Mouse (Mus musculus) embryonic facial prominence, embryonic 14.5 days (tissue): Measurements from ENCODE around the gene Lrrc31. TPM values are rescaled to one million over a fixed set of nuclear protein-coding genes. Genes with fewer than 3 reads are reported as not detected.
"Not testable (repeated sequence)": the region's sequence is repeated elsewhere in the genome, so short reads cannot be mapped to it uniquely, and the experiment has no call there.

ENCODE experiments used
- ATAC-seq: fragments of 200-750 bp; cut with Nextera tagmentation; 2 replicates; pipeline ENCODE4 v1.8.0; 2017; ENCODE audit warnings: low read depth, moderate number of reproducible peaks, moderate TSS enrichment
- DNase-seq: peaks from one replicate; pipeline ENCODE4 v3.0.0-alpha.2; 2015; ENCODE audit warnings: low spot score
- H3K27ac ChIP-seq: fragments of 300-500 bp; sonication (generic); replicated peaks from 2 replicates; pipeline ENCODE4 v1.5.1; 2014; ENCODE audit warnings: low read depth, mild to moderate bottlenecking, low read length, moderate library complexity
- H3K27me3 ChIP-seq: fragments of 300-500 bp; sonication (generic); replicated peaks from 2 replicates; pipeline ENCODE4 v1.6.1; 2014; ENCODE audit warnings: low read length; ENCODE audit not compliant: control insufficient read depth, insufficient read depth
- H3K36me3 ChIP-seq: fragments of 300-500 bp; sonication (generic); 2 replicates; pipeline ENCODE4 v1.6.1; 2014; ENCODE audit warnings: low read length, mixed read lengths; ENCODE audit not compliant: control insufficient read depth, insufficient read depth
- H3K4me1 ChIP-seq: fragments of 300-500 bp; sonication (generic); 2 replicates; pipeline ENCODE4 v1.6.1; 2014; ENCODE audit warnings: antibody characterized with exemption, low read length; ENCODE audit not compliant: control insufficient read depth, insufficient read depth
- H3K4me2 ChIP-seq: fragments of 300-500 bp; sonication (generic); 2 replicates; pipeline ENCODE4 v1.6.1; 2014; ENCODE audit warnings: low read depth, mild to moderate bottlenecking, low read length, moderate library complexity, mixed read lengths
- H3K4me3 ChIP-seq: fragments of 300-500 bp; sonication (generic); 2 replicates; pipeline ENCODE4 v1.5.1; 2014; ENCODE audit warnings: low read depth, mild to moderate bottlenecking, low read length
- H3K9ac ChIP-seq: fragments of 300-500 bp; sonication (generic); 2 replicates; pipeline ENCODE4 v1.6.1; 2014; ENCODE audit warnings: low read depth, mild to moderate bottlenecking, low read length, moderate library complexity, mixed read lengths
- H3K9me3 ChIP-seq: fragments of 300-500 bp; sonication (generic); 2 replicates; pipeline ENCODE4 v1.6.1; 2016; ENCODE audit warnings: low read length; ENCODE audit not compliant: control insufficient read depth
- WGBS: fragments of 180-500 bp; shearing (Covaris S2); extraction: QIAGEN DNeasy Blood & Tissue Kit; methylation state at CpG from one replicate; pipeline ENCODE4 v1.1.7; 2014; 5-methylcytosine and 5-hydroxymethylcytosine counted together
- polyA plus RNA-seq: library from polyadenylated mRNA; unstranded; fragments of >200 nt; fragmentation: Nextera tagmentation; extraction: Ambion mirVana; gene quantifications from 2 replicates; pipeline ENCODE4 v1.2.1, GENCODE M21; 2014

Gene Lrrc31
- polyA plus RNA-seq = 0.54 and 0.85 TPM in 2 replicates

DNA sequence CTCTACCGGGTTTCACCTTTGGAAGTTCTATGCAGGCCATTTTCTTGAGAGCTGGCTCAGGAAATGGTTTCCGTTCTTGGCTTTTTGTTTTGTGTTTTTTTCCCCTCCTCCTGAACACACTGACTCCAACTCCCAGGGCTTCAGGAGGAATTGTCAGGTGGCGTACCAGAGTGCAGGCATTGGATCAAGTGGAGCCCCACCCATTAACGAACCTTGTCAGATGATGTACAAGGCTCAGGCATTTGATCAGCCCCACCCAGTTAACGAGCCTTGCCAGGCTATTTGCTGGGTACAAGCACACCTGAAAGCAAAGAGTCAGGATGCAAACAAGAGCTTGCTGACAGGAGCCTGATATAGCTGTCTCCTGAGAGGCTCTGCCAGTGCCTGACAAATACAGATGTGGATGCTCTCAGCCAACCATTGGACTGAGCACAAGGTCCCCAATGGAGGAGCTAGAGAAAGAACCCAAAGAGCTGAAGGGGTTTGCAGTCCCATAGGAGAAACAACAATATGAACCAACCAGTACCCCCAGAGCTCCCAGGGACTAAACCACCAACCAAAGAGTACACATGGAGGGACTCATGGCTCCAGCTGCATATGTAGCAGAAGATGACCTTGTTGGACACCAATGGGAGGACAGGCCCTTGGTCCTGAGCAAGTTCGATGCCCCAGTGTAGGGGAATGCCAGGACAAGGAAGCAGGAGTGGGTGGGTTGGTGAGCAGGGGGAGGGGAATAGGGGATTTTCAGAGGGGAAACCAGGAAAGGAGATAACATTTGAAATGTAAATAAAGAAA is at the start of gene Lrrc31:
Gene Lrrc31, minus strand, starts transcription at position 133 of the 795 bp plus-strand sequence.
- not testable (repeated sequence) for H3K4me1 ChIP-seq, H3K4me2 ChIP-seq, H3K9me3 ChIP-seq, ATAC-seq, H3K36me3 ChIP-seq, DNase-seq, H3K27ac ChIP-seq, H3K4me3 ChIP-seq, H3K27me3 ChIP-seq, H3K9ac ChIP-seq
- WGBS = 81% methylated on average over 6 of the region's 6 CpGs

DNA sequence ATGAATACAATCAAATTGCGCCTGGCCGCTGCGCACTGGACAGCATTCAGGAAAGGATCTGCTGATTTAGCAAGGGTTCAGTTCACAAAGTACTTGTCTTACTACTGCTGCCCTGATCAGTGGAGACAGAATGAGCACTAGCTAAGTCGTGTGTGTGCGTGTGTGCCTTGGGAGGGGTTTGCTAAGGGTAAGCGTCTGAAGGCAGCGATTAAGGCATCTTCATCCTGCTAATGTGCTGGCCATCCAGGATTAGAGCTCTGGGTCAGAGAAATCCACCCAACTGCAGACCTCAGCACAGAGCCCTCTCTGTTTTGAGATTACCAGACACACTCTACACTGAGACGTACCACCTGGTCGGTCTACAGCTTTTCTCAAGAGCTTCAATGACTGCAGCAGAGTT is 48.7 kb upstream of the Lrrc31 start:
- 79% methylated on average over 9 of the region's 9 CpGs for WGBS
- Histone ChIP-seq H3K4me3 (no peak overlapping the region), H3K36me3 (no peaks in the 10 kb centered on the region), H3K27me3 (no peaks in the 10 kb centered on the region), H3K4me1 (no peaks in the 10 kb centered on the region), H3K9ac (no peak overlapping the region), H3K4me2 (no peak overlapping the region), H3K9me3 (0 out of 2 replicates have a peak, but pooled peaks cover 5% of the 10 kb centered on the region), H3K27ac (no peak overlapping the region)
- ATAC-seq (no peak), DNase-seq (no peak)

DNA sequence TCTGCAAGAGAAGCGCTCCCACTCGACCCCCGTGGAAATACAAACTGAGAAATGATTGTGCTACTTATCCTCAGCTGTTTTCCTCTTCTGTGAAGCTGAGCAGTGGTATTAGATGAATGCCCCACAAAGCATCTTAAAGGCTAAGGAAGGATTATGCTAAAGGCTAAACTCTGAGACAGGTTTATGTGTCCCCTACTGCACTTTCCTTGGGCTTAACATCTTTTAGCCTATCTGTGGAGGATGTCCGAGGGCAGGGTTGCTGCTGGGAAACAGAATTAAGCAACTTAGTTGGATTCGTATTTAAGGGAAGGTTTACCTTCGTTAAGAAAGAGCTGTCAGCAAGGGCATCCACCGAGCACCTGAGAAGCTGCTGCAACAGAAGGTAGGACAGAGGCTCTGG is 46.4 kb upstream of the Lrrc31 start, which contains the start of gene Samd7:
Gene Samd7, plus strand, starts transcription at position 288 of the 400 bp plus-strand sequence.
- WGBS = 73% methylated on average over 7 of the region's 7 CpGs

DNA sequence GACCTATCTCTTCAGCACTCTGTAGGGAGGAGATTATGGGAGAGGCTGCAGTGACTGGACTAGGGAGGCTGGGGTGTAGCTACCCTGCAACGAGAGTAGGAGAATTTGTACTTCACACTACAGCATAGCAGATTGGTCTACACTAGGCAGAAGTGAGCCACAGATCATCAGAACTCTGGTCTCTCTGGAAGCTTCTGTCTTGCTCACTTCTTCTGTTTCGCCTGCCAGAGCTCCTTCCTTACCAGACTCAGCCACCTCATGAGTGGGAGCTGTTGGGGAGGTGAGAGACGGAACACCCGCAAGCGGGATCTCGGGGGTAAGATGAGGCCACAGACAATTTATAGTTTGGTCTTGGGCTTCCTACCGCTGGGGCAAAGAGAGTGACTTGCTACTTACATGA is 43.2 kb upstream of the Lrrc31 start:
- Histone ChIP-seq H3K9me3 (0 out of 2 replicates have a peak, but pooled peaks cover 5% of the 10 kb centered on the region), H3K36me3 (no peaks in the 10 kb centered on the region), H3K4me2 (no peak overlapping the region), H3K4me1 (no peaks in the 10 kb centered on the region), H3K27me3 (no peaks in the 10 kb centered on the region), H3K4me3 (no peak overlapping the region), H3K9ac (no peak overlapping the region), H3K27ac (no peak overlapping the region)
- no peak for ATAC-seq
- WGBS = 87% methylated on average over 7 of the region's 7 CpGs
- DNase-seq = no peak

More for the DNA sequence above, 46.4 kb upstream of the Lrrc31 start, which contains the start of gene Samd7:
- Histone ChIP-seq H3K4me1 (no peaks in the 10 kb centered on the region), H3K27me3 (no peaks in the 10 kb centered on the region), H3K9me3 (0 out of 2 replicates have a peak, but pooled peaks cover 5% of the 10 kb centered on the region), H3K36me3 (no peaks in the 10 kb centered on the region), H3K4me3 (no peak within 1 kb of the TSS), H3K27ac (no peak within 1 kb of the TSS), H3K9ac (no peak within 1 kb of the TSS), H3K4me2 (no peak within 1 kb of the TSS)
- DNase-seq = no peak
- no peak for ATAC-seq

DNA sequence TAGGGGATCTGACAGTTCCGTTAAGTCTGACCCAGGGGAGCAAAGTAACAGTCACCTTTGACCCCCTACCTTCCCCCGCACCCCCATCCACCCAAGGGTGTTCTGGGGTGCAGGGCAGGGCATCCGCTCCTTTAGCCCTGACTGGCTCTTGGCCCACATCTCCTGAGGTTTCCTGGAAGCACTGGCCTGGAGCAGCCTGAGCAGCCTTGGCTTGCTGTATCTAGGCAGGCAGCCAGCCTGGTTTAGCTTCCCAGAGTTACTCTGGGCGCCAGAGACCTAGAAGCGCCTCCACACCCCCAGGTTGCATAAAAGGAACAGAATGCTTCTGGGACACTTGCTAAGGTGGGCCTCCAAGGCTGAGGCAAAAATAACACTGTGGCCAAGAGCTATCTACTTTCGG is 41.7 kb upstream of the Lrrc31 start:
- Histone ChIP-seq H3K4me1 (peaks cover 8% of the 10 kb centered on the region; the same call in 1 of the 2 replicates), H3K36me3 (no peaks in the 10 kb centered on the region), H3K9me3 (0 out of 2 replicates have a peak, but pooled peaks cover 5% of the 10 kb centered on the region), H3K27ac (no peak overlapping the region), H3K27me3 (no peaks in the 10 kb centered on the region), H3K4me2 (no peak overlapping the region), H3K9ac (no peak overlapping the region), H3K4me3 (no peak overlapping the region)
- peak; percentile 25 for DNase-seq
- 86% methylated on average over 6 of the region's 6 CpGs for whole genome bisulfite sequencing
- ATAC-seq = no peak

DNA sequence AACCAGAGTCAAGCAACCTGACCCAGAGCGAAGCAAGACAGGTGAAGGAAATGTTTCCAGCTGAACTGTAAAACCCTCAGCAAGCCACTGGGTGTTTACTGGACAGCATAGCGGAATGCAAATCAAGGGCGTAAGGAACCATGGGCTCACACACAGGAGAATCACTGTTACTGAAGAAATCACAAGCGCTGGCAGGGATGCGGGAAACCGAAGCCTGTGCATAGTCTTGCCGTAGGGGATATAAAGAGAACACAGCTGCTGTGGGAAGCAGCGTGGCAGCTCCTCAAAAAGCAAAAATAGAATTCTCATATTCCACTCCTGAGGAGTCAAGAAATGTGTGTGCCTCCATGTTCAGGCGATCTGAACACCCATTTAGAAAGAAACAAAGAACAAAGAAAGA is 37.2 kb upstream of the Lrrc31 start:
- H3K9ac ChIP-seq = peak overlapping the region; percentile 14; the same call in 1 of the 2 replicates
- peak; percentile 80 for ATAC-seq
- H3K36me3 ChIP-seq = no peaks in the 10 kb centered on the region
- H3K27ac ChIP-seq = peak overlapping the region; percentile 80
- H3K4me1 ChIP-seq = peaks cover 8% of the 10 kb centered on the region; the same call in 1 of the 2 replicates
- H3K9me3 ChIP-seq = no peaks in the 10 kb centered on the region
- H3K4me3 ChIP-seq = no peak overlapping the region
- peak overlapping the region; percentile 23 for H3K4me2 ChIP-seq
- 39% methylated on average over 9 of the region's 9 CpGs for WGBS
- peak; percentile 74 for DNase-seq
- H3K27me3 ChIP-seq = no peaks in the 10 kb centered on the region

DNA sequence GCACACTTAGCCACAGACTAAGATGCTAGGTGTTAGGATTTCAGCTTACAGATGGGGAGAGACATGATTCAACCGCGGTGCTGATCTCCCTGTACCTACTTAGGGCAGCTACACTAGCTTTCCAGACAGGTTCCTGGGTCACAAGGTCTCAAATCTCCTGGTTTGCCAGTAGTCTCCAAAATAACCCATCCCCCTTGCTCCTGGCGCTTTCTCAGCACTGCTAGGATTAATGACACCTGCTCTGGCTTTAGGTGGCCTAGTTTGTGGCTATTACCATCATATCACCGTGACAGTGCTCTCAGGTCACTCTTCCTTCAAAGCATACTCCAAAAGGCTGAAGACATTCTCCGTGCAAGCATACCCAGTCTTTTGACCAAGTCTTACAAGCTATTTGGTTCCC is 29.4 kb upstream of the Lrrc31 start:
- H3K9me3 ChIP-seq = no peaks in the 10 kb centered on the region
- no peaks in the 10 kb centered on the region for H3K4me1 ChIP-seq
- H3K36me3 ChIP-seq = no peaks in the 10 kb centered on the region
- H3K4me2 ChIP-seq = no peak overlapping the region
- no peak for ATAC-seq
- no peak overlapping the region for H3K9ac ChIP-seq
- WGBS = 82% methylated on average over 5 of the region's 5 CpGs
- no peak for DNase-seq
- no peak overlapping the region for H3K4me3 ChIP-seq
- no peak overlapping the region for H3K27ac ChIP-seq
- H3K27me3 ChIP-seq = no peaks in the 10 kb centered on the region

DNA sequence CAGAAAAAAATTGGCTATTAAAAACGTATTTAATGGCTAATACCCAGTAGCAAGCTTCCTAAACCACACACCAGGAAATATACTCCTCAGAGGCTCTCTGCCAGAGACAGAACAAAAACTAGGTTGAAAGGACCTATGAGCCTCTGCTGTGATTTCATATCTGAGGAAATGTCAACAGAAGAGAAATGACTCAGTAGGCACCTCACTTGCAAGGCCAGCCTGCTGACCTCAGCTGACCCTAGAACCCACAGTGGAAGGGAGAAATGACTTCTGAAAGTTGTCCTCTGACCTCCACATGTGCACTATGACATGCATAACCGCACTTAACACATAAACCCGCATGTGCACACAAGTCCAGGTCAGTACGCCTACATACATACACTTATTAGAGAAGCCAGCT is 27.6 kb upstream of the Lrrc31 start:
- Histone ChIP-seq H3K9me3 (no peaks in the 10 kb centered on the region), H3K4me1 (no peaks in the 10 kb centered on the region), H3K36me3 (no peaks in the 10 kb centered on the region), H3K4me2 (no peak overlapping the region), H3K9ac (no peak overlapping the region), H3K27me3 (no peaks in the 10 kb centered on the region), H3K27ac (no peak overlapping the region), H3K4me3 (no peak overlapping the region)
- 67% methylated on average over 4 of the region's 4 CpGs for WGBS
- ATAC-seq (no peak), DNase-seq (no peak)

DNA sequence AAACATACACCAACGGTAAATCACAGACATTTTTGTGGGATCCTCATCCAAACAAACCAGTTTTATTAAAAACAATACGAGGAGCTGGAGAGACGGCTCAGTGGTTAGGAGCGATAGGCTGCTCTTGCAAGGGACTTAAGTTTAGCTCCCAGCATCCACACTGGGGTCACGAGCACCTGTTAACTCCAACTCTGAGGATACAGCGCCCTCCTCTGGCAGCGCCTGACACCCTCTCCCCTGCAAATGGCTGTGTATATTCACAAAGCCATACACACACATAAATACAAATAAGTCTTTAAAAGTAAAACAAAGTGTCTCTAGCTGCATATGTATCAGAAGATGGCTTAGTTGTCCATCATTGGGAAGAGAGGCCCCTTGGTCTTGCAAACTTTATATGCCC is 25.9 kb upstream of the Lrrc31 start:
- 76% methylated on average over 7 of the region's 7 CpGs for WGBS
- Histone ChIP-seq H3K4me2 (no peak overlapping the region), H3K9ac (no peak overlapping the region), H3K27me3 (no peaks in the 10 kb centered on the region), H3K9me3 (no peaks in the 10 kb centered on the region), H3K27ac (no peak overlapping the region), H3K36me3 (no peaks in the 10 kb centered on the region), H3K4me1 (no peaks in the 10 kb centered on the region), H3K4me3 (no peak overlapping the region)
- no peak for DNase-seq
- no peak for ATAC-seq
